Mouse (Mus musculus) kidney, adult 9 months (tissue): ENCODE data around the gene Trmt44.

Experiments
- DNase-seq: peaks from one replicate; pipeline ENCODE4 v3.0.0; 2022

Trmt44 gene

GRCm38 (mm10) chr5:35540555-35540954 lies 34.3 kb downstream of the Trmt44 start:
- DNase-seq, result no peak

- DNase-seq, result no peak
Observed at GRCm38 (mm10) chr5:35539576-35539975, 35.3 kb downstream of the Trmt44 start.

GRCm38 (mm10) chr5:35538022-35538421 lies 36.8 kb downstream of the Trmt44 start:
- DNase-seq, result no peak

GRCm38 (mm10) chr5:35537474-35537873 lies 37.4 kb downstream of the Trmt44 start:
- no peak for DNase-seq

GRCm38 (mm10) chr5:35536271-35536670 lies 38.6 kb downstream of the Trmt44 start:
- DNase-seq, result no peak

GRCm38 (mm10) chr5:35531586-35531985 lies 43.3 kb downstream of the Trmt44 start:
- peak; percentile 17 for DNase-seq

- DNase-seq, result peak; percentile 28
Observed at GRCm38 (mm10) chr5:35530442-35530841, 44.4 kb downstream of the Trmt44 start.

GRCm38 (mm10) chr5:35525469-35526123 lies 49.3 kb downstream of the Trmt44 start, which contains the start of gene Cpz:
Gene Cpz (minus strand): TSS chr5:35525698.
- no peak for DNase-seq

GRCm38 (mm10) chr5:35524381-35524780 lies 50.5 kb downstream of the Trmt44 start:
- no peak for DNase-seq

GRCm38 (mm10) chr5:35523735-35524134 lies 51.1 kb downstream of the Trmt44 start:
- peak; percentile 67 for DNase-seq

GRCm38 (mm10) chr5:35516781-35517180 lies 58.1 kb downstream of the Trmt44 start:
- no peak for DNase-seq

- peak; percentile 66 for DNase-seq
Observed at GRCm38 (mm10) chr5:35510589-35510988, 64.3 kb downstream of the Trmt44 start.
